8 mouse cellular contexts compared by ENCODE assay signal in genomic region chr1:106172931-106173371, GRCm38 (mm10). TPM values are rescaled to one million over a fixed set of nuclear protein-coding genes. Genes with fewer than 3 reads are reported as not detected.
DNase-seq lines count a peak whose midpoint lies in the region; ATAC-seq and TF ChIP-seq lines count a peak whose summit lies in the region.

No protein-coding gene starts in this region.

- intact Hi-C loops in heart, postnatal 25 days (cut with DNase I): loop anchor here (5.0 to 10.0 kb wide), 4 partner anchors 59 to 542 kb away; partner anchors contain the start of genes Bcl2 and Zcchc2

- H3K4me1 ChIP-seq in embryonic facial prominence, embryonic 15.5 days: peaks cover 22% of the 10 kb centered on the region
- peaks cover 2% of the 10 kb centered on the region; the same call in 1 of the 2 replicates for H3K4me1 ChIP-seq in hindbrain, embryonic 11.5 days (replicated peaks; ENCODE audit: control insufficient read depth, insufficient read depth, low read length)
- 0 out of 2 replicates have a peak, but pooled peaks cover 5% of the 10 kb centered on the region for H3K4me1 ChIP-seq in limb, embryonic 11.5 days (ENCODE audit: control insufficient read depth, insufficient read depth, low read length)

- TF ChIP-seq POLR2A in myocyte (IDR thresholded peaks at IDR 0.05; ENCODE audit: insufficient read length, low read depth): no peak

- no peak for ATAC-seq in embryonic facial prominence, embryonic 15.5 days (ENCODE audit: insufficient number of reproducible peaks, low FRiP score, low TSS enrichment, low read depth)
- no peak for ATAC-seq in hindbrain, embryonic 11.5 days (ENCODE audit: low FRiP score)
- no peak for ATAC-seq in limb, embryonic 11.5 days (ENCODE audit: insufficient number of reproducible peaks, low FRiP score, low TSS enrichment, low read depth)

- H3K9me3 ChIP-seq in embryonic facial prominence, embryonic 15.5 days (replicated peaks): no peaks in the 10 kb centered on the region
- H3K9me3 ChIP-seq in hindbrain, embryonic 11.5 days (ENCODE audit: control insufficient read depth, low read length): no peaks in the 10 kb centered on the region
- H3K9me3 ChIP-seq in limb, embryonic 11.5 days (ENCODE audit: control insufficient read depth, low read length): no peaks in the 10 kb centered on the region

- H3K4me3 ChIP-seq in embryonic facial prominence, embryonic 15.5 days (replicated peaks): peak overlapping the region; percentile 77
- peak overlapping the region; percentile 96 for H3K4me3 ChIP-seq in hindbrain, embryonic 11.5 days (ENCODE audit: low read depth, low read length)
- peak overlapping the region; percentile 71 for H3K4me3 ChIP-seq in limb, embryonic 11.5 days (ENCODE audit: low read depth, low read length)
- peak overlapping the region; percentile 39 for H3K4me3 ChIP-seq in myocyte

- peak overlapping the region; percentile 91 for H3K9ac ChIP-seq in embryonic facial prominence, embryonic 15.5 days
- peak overlapping the region; percentile 96 for H3K9ac ChIP-seq in hindbrain, embryonic 11.5 days (ENCODE audit: low read depth, low read length)
- H3K9ac ChIP-seq in limb, embryonic 11.5 days (ENCODE audit: low read length): peak overlapping the region; percentile 81

- H3K27ac ChIP-seq in embryonic facial prominence, embryonic 15.5 days (replicated peaks): peak overlapping the region; percentile 90
- H3K27ac ChIP-seq in hindbrain, embryonic 11.5 days (ENCODE audit: low read depth, low read length): peak overlapping the region; percentile 90
- no peak overlapping the region for H3K27ac ChIP-seq in limb, embryonic 11.5 days (replicated peaks; ENCODE audit: low read depth, low read length)

- H3K27me3 ChIP-seq in embryonic facial prominence, embryonic 15.5 days: no peaks in the 10 kb centered on the region
- H3K27me3 ChIP-seq in hindbrain, embryonic 11.5 days (ENCODE audit: control insufficient read depth, insufficient read depth, low read length): no peaks in the 10 kb centered on the region
- H3K27me3 ChIP-seq in limb, embryonic 11.5 days (ENCODE audit: control insufficient read depth, insufficient read depth, low read length): no peaks in the 10 kb centered on the region; the same call in 1 of the 2 replicates
- no peaks in the 10 kb centered on the region for H3K27me3 ChIP-seq in myocyte (ENCODE audit: control insufficient read depth, insufficient read depth, insufficient read length)

- DNase-seq in heart, adult 18-20 months: peak; percentile 24 to 63
- DNase-seq in heart, postnatal 25 days (ENCODE audit: low spot score): no peak
- DNase-seq in adrenal gland, postnatal 25 days: peak; percentile 56
- no peak for DNase-seq in hindbrain, embryonic 11.5 days (ENCODE audit: low spot score)
- DNase-seq in limb, embryonic 11.5 days (ENCODE audit: low spot score): peak; percentile 64
- DNase-seq in testis, postnatal 14 days (ENCODE audit: low spot score): peak; percentile 31

- peaks cover 52% of the 10 kb centered on the region for H3K79me2 ChIP-seq in myocyte (ENCODE audit: control insufficient read depth, insufficient read depth)

- peak overlapping the region; percentile 67 for H3K4me2 ChIP-seq in embryonic facial prominence, embryonic 15.5 days (replicated peaks)
- H3K4me2 ChIP-seq in hindbrain, embryonic 11.5 days (replicated peaks; ENCODE audit: low read depth, low read length): peak overlapping the region; percentile 84
- H3K4me2 ChIP-seq in limb, embryonic 11.5 days (ENCODE audit: low read depth, severe bottlenecking): peak overlapping the region; percentile 91
- H3K4me2 ChIP-seq in myocyte (ENCODE audit: low read depth): peak overlapping the region; percentile 86

- peak overlapping the region; percentile 95 for H3ac ChIP-seq in myocyte (ENCODE audit: control insufficient read depth, insufficient read length)

- under 1% methylated on average over 47 of the region's 47 CpGs for WGBS in embryonic facial prominence, embryonic 15.5 days
- WGBS in hindbrain, embryonic 11.5 days: under 1% methylated on average over 46 of the region's 47 CpGs
- whole genome bisulfite sequencing in limb, embryonic 11.5 days: 1% methylated on average over 47 of the region's 47 CpGs

- H3K36me3 ChIP-seq in embryonic facial prominence, embryonic 15.5 days: no peaks in the 10 kb centered on the region
- no peaks in the 10 kb centered on the region for H3K36me3 ChIP-seq in hindbrain, embryonic 11.5 days (ENCODE audit: control insufficient read depth, insufficient read depth, low read length)
- no peaks in the 10 kb centered on the region for H3K36me3 ChIP-seq in limb, embryonic 11.5 days (ENCODE audit: control insufficient read depth, insufficient read depth, low read length)
- no peaks in the 10 kb centered on the region for H3K36me3 ChIP-seq in myocyte (ENCODE audit: control insufficient read depth, insufficient read depth)

TF ChIP-seq in myocyte, 11 proteins besides CTCF, POLR2A, EP300 and RAD21:
- TF ChIP-seq MYOG (IDR thresholded peaks at IDR 0.05; ENCODE audit: control insufficient read depth in 1 of 3, insufficient read depth in 1 of 3, insufficient read length in 2 of 3, low read depth in 2 of 3) (no peak), POLR2AphosphoS2 (IDR thresholded peaks at IDR 0.05; ENCODE audit: insufficient read length, low read depth) (no peak), MAX (IDR thresholded peaks at IDR 0.05; ENCODE audit: low read depth) (no peak), TCF3 (IDR thresholded peaks at IDR 0.05; ENCODE audit: insufficient read length, low read depth) (no peak), E2F4 (IDR thresholded peaks at IDR 0.05; ENCODE audit: insufficient read depth) (no peak), TCF12 (IDR thresholded peaks at IDR 0.05; ENCODE audit: insufficient read depth, poor library complexity, severe bottlenecking) (no peak), USF1 (IDR thresholded peaks at IDR 0.05; ENCODE audit: low read depth) (no peak)

RNA-seq across cellular contexts. Expression of gene Phlpp1, which starts 1.4 kb away (rescaled TPM):
- 10 to 100 TPM; 16.3 to 19.1 TPM for total RNA-seq in heart, adult 18-20 months (2021)
- 10 to 100 TPM; 15.9 to 19.0 TPM for total RNA-seq in heart, postnatal 25 days (2021)
- 18.6 and 19.7 TPM in 2 replicates for total RNA-seq in adrenal gland, postnatal 25 days (2021)
- 4.7 and 5.1 TPM in 2 replicates for polyA plus RNA-seq in embryonic facial prominence, embryonic 15.5 days (2015; fragmentation: Nextera tagmentation; extraction: Ambion mirVana)
- polyA plus RNA-seq in hindbrain, embryonic 11.5 days (2014; fragmentation: Nextera tagmentation; extraction: Ambion mirVana): 7.6 and 9.8 TPM in 2 replicates
- 3.2 and 3.3 TPM in 2 replicates for polyA plus RNA-seq in limb, embryonic 11.5 days (2014; fragmentation: Nextera tagmentation; extraction: Ambion mirVana)
- 7.9 TPM for polyA plus RNA-seq in myocyte (2012; fragmentation: generic; extraction: Trizol)

Comparison
In these comparisons a context has a peak if more than half of its experiments do, and no peak if none do; other contexts are left out.
1. DNase-seq: peak in heart, adult 18-20 months (2 of 2), adrenal gland, postnatal 25 days (single experiment), limb, embryonic 11.5 days (single experiment) and testis, postnatal 14 days (single experiment); none in heart, postnatal 25 days (single experiment) and hindbrain, embryonic 11.5 days (single experiment).
2. H3K4me3 ChIP-seq: peak in every context shown above with its lines; median percentile 96 in hindbrain, embryonic 11.5 days; 77 in embryonic facial prominence, embryonic 15.5 days; 71 in limb, embryonic 11.5 days; 39 in myocyte.
3. Peak in every context shown above with its lines, with median percentiles within 50 percentile points of each other: H3K4me2 ChIP-seq and H3K9ac ChIP-seq.